Mouse (Mus musculus): ENCODE measurements around the gene Anks1b.

- TF ChIP-seq POLR2A (IDR thresholded peaks at IDR 0.05; ENCODE audit: low read depth, low read length) (no peak), CTCF (IDR thresholded peaks at IDR 0.05; ENCODE audit: extremely low read depth, insufficient read length, insufficient replicate concordance, low read depth, low read length) (no peak)
Observed at GRCm38 (mm10) chr10:90649681-90650080, 776.4 kb downstream of the Anks1b start.

Measured in small intestine, adult 2 months (tissue).